Mouse (Mus musculus) layer of hippocampus, postnatal 14 days (tissue): ENCODE data around the gene Tbccd1. TPM values are rescaled to one million over a fixed set of nuclear protein-coding genes. Genes with fewer than 3 reads are reported as not detected.

Experiments
- DNase-seq, 2 experiments: peaks; one replicate each; pipeline ENCODE4 v3.0.0; 2021 to 2022; ENCODE audit warnings: low spot score in 2 of 2, mixed read lengths in 1 of 2
- long read RNA-seq, 2 experiments: library from polyadenylated mRNA; stranded (forward); transcript quantifications; one replicate each; pipeline ENCODE4 v2.0.0; 2021
- total RNA-seq, 2 experiments: library from RNA; stranded (reverse); gene quantifications; 2 replicates each; pipeline ENCODE4 v1.2.3; 2021

Gene Tbccd1
- total RNA-seq: 10 to 100 TPM; 15.7 to 16.1 TPM
- long read RNA-seq, experiment 1, partial matches to known transcripts: 1 of 8 reads
- long read RNA-seq, experiment 1, other reads (novel, unspliced or antisense): 6 of 8 reads
- long read RNA-seq, experiment 2, transcript Tbccd1-201 (8 exons, 2,803 nt): major isoform, 6 of 23 reads
- long read RNA-seq, experiment 2, partial matches to known transcripts: 5 of 23 reads
- long read RNA-seq, experiment 2, other reads (novel, unspliced or antisense): 8 of 23 reads

GRCm38 (mm10) chr16:22857431-22858113, at the start of gene Tbccd1, which contains the start of gene Dnajb11:
TSS of gene Tbccd1 (minus strand) at chr16:22857669.
TSS of gene Dnajb11 (plus strand) at chr16:22857845.
- DNase-seq: peak; percentile 98 to 100

- DNase-seq: no peak
Measured at GRCm38 (mm10) chr16:22901326-22901725, 43.9 kb upstream of the Tbccd1 start.

GRCm38 (mm10) chr16:22899866-22900570, 42.5 kb upstream of the Tbccd1 start:
- no peak for DNase-seq

- DNase-seq: no peak
Measured at GRCm38 (mm10) chr16:22899346-22899745, 41.9 kb upstream of the Tbccd1 start.

- DNase-seq: no peak
Measured at GRCm38 (mm10) chr16:22896618-22897017, 39.1 kb upstream of the Tbccd1 start.

- DNase-seq: no peak
Measured at GRCm38 (mm10) chr16:22894095-22894494, 36.6 kb upstream of the Tbccd1 start.

GRCm38 (mm10) chr16:22891733-22892154, 34.3 kb upstream of the Tbccd1 start:
- DNase-seq: no peak

GRCm38 (mm10) chr16:22890683-22891510, 33.4 kb upstream of the Tbccd1 start, which contains the start of gene Ahsg:
TSS of gene Ahsg (plus strand) at chr16:22891277.
- DNase-seq: no peak

- no peak for DNase-seq
Measured at GRCm38 (mm10) chr16:22889716-22890115, 32.2 kb upstream of the Tbccd1 start.

- no peak for DNase-seq
Measured at GRCm38 (mm10) chr16:22888835-22889234, 31.4 kb upstream of the Tbccd1 start.

GRCm38 (mm10) chr16:22886726-22887125, 29.3 kb upstream of the Tbccd1 start:
- no peak for DNase-seq

- no peak for DNase-seq
Measured at GRCm38 (mm10) chr16:22885356-22885755, 27.9 kb upstream of the Tbccd1 start.

GRCm38 (mm10) chr16:22883441-22883840, 26.0 kb upstream of the Tbccd1 start:
- DNase-seq: no peak

- no peak for DNase-seq
Measured at GRCm38 (mm10) chr16:22881487-22881886, 24.0 kb upstream of the Tbccd1 start.

- DNase-seq: no peak
Measured at GRCm38 (mm10) chr16:22880900-22881299, 23.4 kb upstream of the Tbccd1 start.

- DNase-seq: no peak
Measured at GRCm38 (mm10) chr16:22879945-22880595, 22.6 kb upstream of the Tbccd1 start.

- DNase-seq: no peak
Measured at GRCm38 (mm10) chr16:22878716-22879115, 21.2 kb upstream of the Tbccd1 start.

GRCm38 (mm10) chr16:22877660-22878390, 20.4 kb upstream of the Tbccd1 start:
- peak; percentile 22 to 36 for DNase-seq

- peak; percentile 22 to 51 for DNase-seq
Measured at GRCm38 (mm10) chr16:22876218-22877043, 19.0 kb upstream of the Tbccd1 start.
